Mouse (Mus musculus) stomach, embryonic 14.5 days (tissue): ENCODE measurements around the gene Asf1b. TPM values are rescaled to one million over a fixed set of nuclear protein-coding genes. Genes with fewer than 3 reads are reported as not detected.
"Not testable (repeated sequence)": the region's sequence is repeated elsewhere in the genome, so short reads cannot be mapped to it uniquely, and the experiment has no call there.

Experiments
- ATAC-seq: fragments of 200-750 bp; cut with Nextera tagmentation; 2 replicates; pipeline ENCODE4 v1.8.0; 2017; ENCODE audit warnings: low read depth, moderate TSS enrichment; ENCODE audit not compliant: insufficient number of reproducible peaks, insufficient read depth, low FRiP score
- H3K27ac ChIP-seq: fragments of 300-500 bp; sonication (generic); 2 replicates; pipeline ENCODE4 v1.5.1; 2014; ENCODE audit warnings: mild to moderate bottlenecking, low read length, moderate library complexity, mixed read lengths
- H3K27me3 ChIP-seq: fragments of 300-500 bp; sonication (generic); 2 replicates; pipeline ENCODE4 v1.6.1; 2014; ENCODE audit warnings: low read length, control low read depth, mixed read lengths; ENCODE audit not compliant: control insufficient read depth, insufficient read depth
- H3K36me3 ChIP-seq: fragments of 300-500 bp; sonication (generic); 2 replicates; pipeline ENCODE4 v1.6.1; 2014; ENCODE audit warnings: mild to moderate bottlenecking, control low read depth, low read length, moderate library complexity, mixed read lengths; ENCODE audit not compliant: control insufficient read depth, insufficient read depth
- H3K4me1 ChIP-seq: fragments of 300-500 bp; sonication (generic); 2 replicates; pipeline ENCODE4 v1.6.1; 2014; ENCODE audit warnings: low read length, control low read depth, mixed read lengths; ENCODE audit not compliant: control insufficient read depth, insufficient read depth
- H3K4me2 ChIP-seq: fragments of 300-500 bp; sonication (generic); replicated peaks from 2 replicates; pipeline ENCODE4 v1.6.1; 2014; ENCODE audit warnings: low read depth, low read length, control low read depth
- H3K4me3 ChIP-seq: fragments of 300-500 bp; sonication (generic); 2 replicates; pipeline ENCODE4 v1.5.1; 2014; ENCODE audit warnings: low read depth, low read length, control low read depth
- H3K9ac ChIP-seq: fragments of 300-500 bp; sonication (generic); replicated peaks from 2 replicates; pipeline ENCODE4 v1.6.1; 2014; ENCODE audit warnings: low read depth, mild to moderate bottlenecking, control low read depth, low read length, moderate library complexity, mixed read lengths
- H3K9me3 ChIP-seq: fragments of 300-500 bp; sonication (generic); 2 replicates; pipeline ENCODE4 v1.6.1; 2016; ENCODE audit warnings: low read depth, low read length, control low read depth; ENCODE audit not compliant: control insufficient read depth
- WGBS: fragments of 180-500 bp; shearing (Covaris S2); extraction: QIAGEN DNeasy Blood & Tissue Kit; methylation state at CpG from one replicate; pipeline ENCODE4 v1.1.7; 2014; 5-methylcytosine and 5-hydroxymethylcytosine counted together
- polyA plus RNA-seq: library from polyadenylated mRNA; unstranded; fragments of >200 nt; fragmentation: Nextera tagmentation; extraction: Ambion mirVana; gene quantifications from 2 replicates; pipeline ENCODE4 v1.2.1, GENCODE M21; 2014

Gene Asf1b
- polyA plus RNA-seq, 1 experiment from 2014 or later = 58.2 TPM

DNA sequence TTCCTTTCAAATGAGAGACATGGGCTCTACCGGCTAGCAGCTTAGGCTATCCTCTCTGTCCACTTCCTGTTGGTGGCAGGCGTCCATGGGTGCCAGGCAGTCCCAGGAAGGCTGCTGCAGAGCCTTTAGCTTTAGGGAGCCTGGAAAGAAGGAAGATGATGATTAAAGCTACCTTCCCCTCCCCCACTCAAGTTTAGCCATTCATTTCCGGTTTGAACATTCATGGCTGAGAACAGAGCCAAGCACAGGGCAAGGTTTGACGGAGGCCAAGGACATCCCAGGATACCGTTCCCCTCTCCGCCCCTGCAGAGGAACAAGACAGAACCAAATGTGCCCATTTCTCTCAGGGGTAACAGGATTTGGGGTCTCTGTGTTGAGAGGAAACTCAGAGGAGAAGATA is 22.3 kb downstream of the Asf1b start:
- H3K4me2 ChIP-seq = no peak overlapping the region
- H3K27ac ChIP-seq = no peak overlapping the region; the same call in 1 of the 2 replicates
- WGBS = 46% methylated on average over 6 of the region's 6 CpGs

DNA sequence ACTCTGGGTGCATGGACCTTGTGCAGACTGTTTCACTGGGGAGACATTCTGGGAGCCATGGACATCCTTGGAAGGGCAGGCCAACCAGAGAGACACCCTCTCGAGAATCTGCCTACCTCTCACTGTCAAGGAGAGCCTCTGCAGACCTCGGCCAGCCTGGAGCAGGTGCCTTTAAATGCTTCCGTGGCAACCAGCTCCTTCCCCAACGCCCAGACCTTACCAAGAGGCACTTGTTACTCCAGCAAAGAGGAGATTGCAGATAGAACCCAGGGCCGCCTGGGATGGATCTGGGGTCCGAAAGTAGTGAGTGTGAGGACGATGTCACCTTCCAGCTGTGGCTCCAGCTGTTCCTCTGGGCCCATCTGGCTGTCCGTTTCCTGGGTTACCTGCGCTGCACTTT is 22.9 kb downstream of the Asf1b start:
- no peaks in the 10 kb centered on the region for H3K27me3 ChIP-seq
- H3K36me3 ChIP-seq = peaks cover 25% of the 10 kb centered on the region
- H3K4me3 ChIP-seq = no peak overlapping the region
- no peak for ATAC-seq
- no peak overlapping the region for H3K4me2 ChIP-seq
- H3K9ac ChIP-seq = no peak overlapping the region
- H3K9me3 ChIP-seq = no peaks in the 10 kb centered on the region
- 76% methylated on average over 9 of the region's 9 CpGs for WGBS
- H3K27ac ChIP-seq = no peak overlapping the region; the same call in 1 of the 2 replicates
- H3K4me1 ChIP-seq = peaks cover 16% of the 10 kb centered on the region; the same call in 1 of the 2 replicates

More for the DNA sequence above, 22.3 kb downstream of the Asf1b start:
- Histone ChIP-seq H3K4me1 (peaks cover 16% of the 10 kb centered on the region; the same call in 1 of the 2 replicates), H3K9me3 (no peaks in the 10 kb centered on the region), H3K27me3 (no peaks in the 10 kb centered on the region), H3K9ac (no peak overlapping the region), H3K36me3 (peaks cover 22% of the 10 kb centered on the region), H3K4me3 (no peak overlapping the region)
- ATAC-seq = no peak

DNA sequence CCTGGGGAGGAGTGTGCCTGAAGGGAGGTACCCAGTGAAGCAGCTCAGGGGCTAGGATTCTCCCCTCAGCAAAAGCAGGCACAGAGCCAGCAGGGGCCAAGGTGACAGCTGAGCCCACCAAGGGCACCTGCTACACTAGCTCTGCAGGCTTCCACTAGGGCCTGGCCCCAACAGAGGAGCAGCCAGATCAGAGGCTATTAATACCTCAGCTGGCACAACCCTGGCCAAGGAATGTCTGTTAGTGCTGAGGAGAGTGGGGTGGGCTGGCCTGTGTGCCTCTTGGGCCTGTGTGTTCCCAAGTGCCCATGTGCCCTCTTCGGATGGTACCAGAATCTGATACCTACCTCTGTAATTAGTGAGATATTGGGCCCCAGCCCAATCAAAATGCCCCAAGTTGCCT is 24.9 kb downstream of the Asf1b start:
- Histone ChIP-seq H3K4me1 (peaks cover 7% of the 10 kb centered on the region; the same call in 1 of the 2 replicates), H3K27me3 (no peaks in the 10 kb centered on the region), H3K9ac (no peak overlapping the region), H3K27ac (no peak overlapping the region), H3K9me3 (no peaks in the 10 kb centered on the region), H3K36me3 (peaks cover 37% of the 10 kb centered on the region), H3K4me3 (no peak overlapping the region), H3K4me2 (no peak overlapping the region)
- WGBS = 86% methylated on average over 1 of the region's 1 CpGs
- ATAC-seq = no peak

DNA sequence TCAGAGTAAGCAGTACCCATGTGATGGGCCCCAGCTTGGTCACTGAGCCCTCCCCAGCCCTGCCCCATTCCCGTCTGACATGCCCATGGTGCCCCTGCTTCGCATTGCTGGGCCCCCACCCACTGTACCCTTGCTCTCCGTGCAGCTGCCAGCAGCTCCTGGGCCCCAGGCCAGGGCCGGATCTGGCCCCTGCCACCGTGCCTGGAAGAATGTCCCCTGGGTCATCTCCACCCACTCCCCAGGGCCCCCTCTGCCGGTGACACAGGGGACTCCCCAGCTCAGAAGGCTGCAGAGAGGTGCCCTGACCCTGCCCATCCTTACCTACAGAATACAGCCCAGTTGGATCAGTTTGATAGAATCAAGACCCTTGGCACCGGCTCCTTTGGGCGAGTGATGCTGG is 25.5 kb downstream of the Asf1b start:
- WGBS = 80% methylated on average over 8 of the region's 8 CpGs
- Histone ChIP-seq H3K9me3 (no peaks in the 10 kb centered on the region), H3K36me3 (peaks cover 40% of the 10 kb centered on the region), H3K27me3 (no peaks in the 10 kb centered on the region), H3K9ac (no peak overlapping the region), H3K4me2 (no peak overlapping the region), H3K27ac (no peak overlapping the region), H3K4me3 (no peak overlapping the region), H3K4me1 (peaks cover 7% of the 10 kb centered on the region; the same call in 1 of the 2 replicates)
- no peak for ATAC-seq

DNA sequence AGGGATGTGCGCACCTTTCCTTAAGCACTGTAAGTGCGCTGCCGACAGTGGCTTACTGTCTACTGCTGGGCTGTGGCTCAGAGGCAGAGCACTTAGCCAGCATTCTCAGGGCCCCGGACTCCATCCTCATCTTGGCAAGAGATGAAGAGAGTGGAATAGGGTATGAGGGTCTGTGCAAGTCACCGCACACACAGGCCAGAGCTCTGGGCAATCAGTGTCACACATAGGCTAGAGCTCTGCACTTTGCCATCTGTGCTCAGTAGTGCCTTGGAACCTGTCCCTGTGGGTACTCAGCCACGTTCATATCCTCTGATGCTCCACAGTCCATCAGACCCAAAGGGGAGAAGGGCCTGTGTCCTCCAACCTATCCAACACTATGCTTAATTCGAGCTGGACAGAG is 26.2 kb downstream of the Asf1b start:
- no peaks in the 10 kb centered on the region for H3K27me3 ChIP-seq
- H3K4me1 ChIP-seq = peaks cover 7% of the 10 kb centered on the region; the same call in 1 of the 2 replicates
- ATAC-seq = no peak
- WGBS = 93% methylated on average over 7 of the region's 7 CpGs
- no peak overlapping the region for H3K4me3 ChIP-seq
- no peak overlapping the region for H3K27ac ChIP-seq
- no peaks in the 10 kb centered on the region for H3K9me3 ChIP-seq
- H3K36me3 ChIP-seq = peaks cover 47% of the 10 kb centered on the region
- no peak overlapping the region for H3K9ac ChIP-seq
- no peak overlapping the region for H3K4me2 ChIP-seq

DNA sequence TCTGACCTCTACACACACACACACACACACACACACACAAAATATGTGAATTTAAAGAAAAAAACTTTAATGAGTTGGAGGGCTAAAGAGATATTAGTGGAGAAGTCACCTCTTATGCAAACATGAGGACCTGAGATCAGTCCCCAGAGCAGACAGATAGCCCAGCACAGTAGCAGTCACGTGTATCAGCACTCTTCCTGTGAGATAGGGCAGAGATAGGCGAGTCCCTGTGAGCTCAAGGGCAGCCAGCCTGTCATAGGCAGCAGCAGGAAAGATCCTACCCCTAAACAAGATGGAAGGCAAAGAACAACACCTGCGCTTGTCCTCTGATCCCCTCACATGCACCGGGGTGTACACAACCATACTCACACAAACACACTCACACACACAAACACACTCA is 27.1 kb downstream of the Asf1b start:
- Histone ChIP-seq H3K9ac (no peak overlapping the region), H3K9me3 (no peaks in the 10 kb centered on the region)

DNA sequence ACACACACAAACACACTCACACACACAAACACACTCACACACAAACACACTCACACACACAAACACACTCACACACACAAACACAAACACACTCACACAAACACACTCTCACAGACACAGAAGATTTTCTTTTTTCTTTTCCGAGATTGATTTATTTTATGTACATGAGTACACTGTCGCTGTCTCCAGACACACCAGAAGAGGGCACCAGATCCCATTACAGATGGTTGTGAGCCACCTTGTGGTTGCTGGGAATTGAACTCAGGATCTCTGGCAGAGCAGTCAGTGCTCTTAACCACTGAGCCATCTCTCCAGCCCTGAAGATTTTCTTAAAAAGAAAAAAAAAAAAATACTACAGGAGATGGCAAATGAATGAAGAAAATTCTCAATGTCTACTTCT is 27.9 kb downstream of the Asf1b start:
- H3K4me1 ChIP-seq, H3K27ac ChIP-seq, H3K9me3 ChIP-seq, H3K27me3 ChIP-seq, H3K4me2 ChIP-seq, ATAC-seq, H3K4me3 ChIP-seq, H3K9ac ChIP-seq: not testable (repeated sequence)
- 96% methylated on average over 2 of the region's 2 CpGs for WGBS
- H3K36me3 ChIP-seq = peaks cover 59% of the 10 kb centered on the region

More for the DNA sequence above, 27.1 kb downstream of the Asf1b start:
- peaks cover 4% of the 10 kb centered on the region; the same call in 1 of the 2 replicates for H3K4me1 ChIP-seq
- no peak overlapping the region for H3K4me3 ChIP-seq
- no peak overlapping the region for H3K4me2 ChIP-seq
- no peak overlapping the region for H3K27ac ChIP-seq
- WGBS = 80% methylated on average over 4 of the region's 4 CpGs
- H3K36me3 ChIP-seq = peaks cover 53% of the 10 kb centered on the region
- H3K27me3 ChIP-seq = no peaks in the 10 kb centered on the region
- ATAC-seq = no peak

DNA sequence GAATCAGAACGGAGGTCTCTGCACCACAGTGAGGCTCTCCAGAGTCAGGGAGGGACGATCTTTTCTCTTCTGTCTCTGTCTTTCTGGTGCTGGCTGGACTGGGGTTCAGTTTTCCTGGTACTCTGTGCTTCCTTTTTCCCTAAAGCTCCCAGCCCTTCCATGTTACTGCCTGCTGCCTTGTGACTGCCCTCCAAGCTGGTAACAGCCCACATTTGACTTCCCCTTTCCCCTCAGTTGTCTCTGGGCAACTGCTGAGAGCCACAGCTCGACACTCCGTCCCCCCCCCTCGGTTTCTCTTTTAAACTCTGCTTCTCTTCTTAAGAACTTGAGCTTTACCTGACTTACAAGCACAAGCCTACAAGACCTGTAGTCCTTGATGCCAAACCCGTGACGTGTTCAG is 33.9 kb downstream of the Asf1b start:
- Histone ChIP-seq H3K27ac (no peak overlapping the region), H3K36me3 (peaks cover 66% of the 10 kb centered on the region), H3K9ac (no peak overlapping the region), H3K4me1 (no peaks in the 10 kb centered on the region), H3K4me2 (no peak overlapping the region), H3K9me3 (no peaks in the 10 kb centered on the region), H3K4me3 (no peak overlapping the region), H3K27me3 (no peaks in the 10 kb centered on the region)
- ATAC-seq = no peak
- 90% methylated on average over 7 of the region's 7 CpGs for WGBS

DNA sequence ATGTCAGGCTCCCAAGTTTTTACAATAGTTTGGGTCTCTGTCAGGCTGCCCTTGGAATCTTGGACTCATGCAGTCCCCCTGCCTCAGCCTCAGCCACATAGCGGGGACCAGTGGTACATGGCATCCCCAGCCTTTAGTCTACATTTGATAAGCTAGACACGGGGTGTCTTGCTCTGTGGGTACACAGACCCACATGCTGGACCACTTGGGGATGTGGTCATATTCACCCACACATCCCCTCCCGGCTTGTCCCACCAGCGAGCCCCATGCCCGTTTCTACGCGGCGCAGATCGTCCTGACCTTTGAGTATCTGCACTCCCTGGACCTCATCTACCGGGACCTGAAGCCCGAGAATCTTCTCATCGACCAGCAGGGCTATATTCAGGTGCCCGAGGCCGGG is 34.9 kb downstream of the Asf1b start:
- no peak overlapping the region for H3K27ac ChIP-seq
- H3K4me2 ChIP-seq = no peak overlapping the region
- H3K36me3 ChIP-seq = peaks cover 64% of the 10 kb centered on the region
- H3K4me1 ChIP-seq = no peaks in the 10 kb centered on the region
- H3K4me3 ChIP-seq = no peak overlapping the region
- 95% methylated on average over 14 of the region's 14 CpGs for WGBS
- H3K27me3 ChIP-seq = no peaks in the 10 kb centered on the region
- no peak overlapping the region for H3K9ac ChIP-seq
- ATAC-seq = no peak
- H3K9me3 ChIP-seq = no peaks in the 10 kb centered on the region
